Mouse (Mus musculus): ENCODE measurements around the gene Anp32b. TPM values are rescaled to one million over a fixed set of nuclear protein-coding genes. Genes with fewer than 3 reads are reported as not detected.

Gene Anp32b
- polyA plus RNA-seq (2015; fragmentation: Nextera tagmentation; extraction: Ambion mirVana), result 555 and 600 TPM in 2 replicates

DNA sequence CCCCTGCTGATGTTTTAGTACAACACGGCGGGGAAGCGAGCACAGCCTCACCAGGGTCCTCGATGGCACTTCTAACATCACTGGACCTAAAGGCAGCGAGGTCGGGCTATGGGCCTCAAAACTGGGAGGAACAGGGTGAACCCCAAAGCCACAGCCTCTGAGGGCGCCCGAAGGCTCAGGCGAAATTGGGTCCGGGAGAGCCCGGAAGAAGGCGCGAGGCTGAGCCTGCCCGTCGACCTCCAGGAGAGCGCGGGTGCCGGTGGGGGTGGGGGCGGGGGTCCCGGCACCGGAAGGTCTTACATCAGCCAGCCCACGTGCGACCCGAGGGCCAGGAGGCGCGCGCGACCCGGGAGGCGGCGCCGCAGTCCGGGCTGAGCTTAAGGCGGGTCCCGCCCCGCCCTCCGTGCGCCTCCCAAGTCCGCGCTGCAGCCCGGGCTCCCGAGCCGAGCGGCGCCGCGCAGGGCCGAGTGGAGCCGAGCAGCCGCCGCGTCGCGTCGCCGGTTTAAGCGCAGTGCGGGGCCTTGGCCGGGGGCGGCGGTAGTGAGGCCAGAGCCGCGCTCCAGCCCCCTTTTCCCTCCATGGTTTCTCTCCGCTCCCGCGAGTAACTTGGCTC, at the start of gene Anp32b:
Gene Anp32b, plus strand, starts transcription at position 384 of the 613 bp plus-strand sequence.
- under 1% methylated on average over 66 of the region's 66 CpGs for WGBS (ENCODE audit: insufficient replicate concordance)
- Histone ChIP-seq H3K9ac (peak within 1 kb of the TSS; percentile 98), H3K36me3 (peaks cover 28% of the 10 kb centered on the region), H3K27me3 (no peaks in the 10 kb centered on the region), H3K4me2 (peak within 1 kb of the TSS; percentile 90), H3K9me3 (replicated peaks) (no peaks in the 10 kb centered on the region), H3K4me3 (replicated peaks) (peak within 1 kb of the TSS; percentile 97), H3K27ac (peak within 1 kb of the TSS; percentile 99), H3K4me1 (replicated peaks) (peaks cover 76% of the 10 kb centered on the region)
- DNase-seq, result peak; percentile 91
- ATAC-seq (ENCODE audit: low read depth), result peak; percentile 89

GRCm38 (mm10) chr4:46404042-46404795, 46.5 kb upstream of the Anp32b start:
- peaks cover 32% of the 10 kb centered on the region for H3K36me3 ChIP-seq
- H3K9me3 ChIP-seq (replicated peaks), result no peaks in the 10 kb centered on the region
- H3K4me3 ChIP-seq (replicated peaks), result peak overlapping the region; percentile 71
- DNase-seq, result peak; percentile 81
- H3K4me2 ChIP-seq, result peak overlapping the region; percentile 93
- peak overlapping the region; percentile 95 for H3K9ac ChIP-seq
- H3K27ac ChIP-seq, result peak overlapping the region; percentile 100
- peaks cover 68% of the 10 kb centered on the region for H3K4me1 ChIP-seq (replicated peaks)
- WGBS (ENCODE audit: insufficient replicate concordance), result 13% methylated on average over 6 of the region's 6 CpGs
- H3K27me3 ChIP-seq, result no peaks in the 10 kb centered on the region
- ATAC-seq (ENCODE audit: low read depth), result peak; percentile 80

DNA sequence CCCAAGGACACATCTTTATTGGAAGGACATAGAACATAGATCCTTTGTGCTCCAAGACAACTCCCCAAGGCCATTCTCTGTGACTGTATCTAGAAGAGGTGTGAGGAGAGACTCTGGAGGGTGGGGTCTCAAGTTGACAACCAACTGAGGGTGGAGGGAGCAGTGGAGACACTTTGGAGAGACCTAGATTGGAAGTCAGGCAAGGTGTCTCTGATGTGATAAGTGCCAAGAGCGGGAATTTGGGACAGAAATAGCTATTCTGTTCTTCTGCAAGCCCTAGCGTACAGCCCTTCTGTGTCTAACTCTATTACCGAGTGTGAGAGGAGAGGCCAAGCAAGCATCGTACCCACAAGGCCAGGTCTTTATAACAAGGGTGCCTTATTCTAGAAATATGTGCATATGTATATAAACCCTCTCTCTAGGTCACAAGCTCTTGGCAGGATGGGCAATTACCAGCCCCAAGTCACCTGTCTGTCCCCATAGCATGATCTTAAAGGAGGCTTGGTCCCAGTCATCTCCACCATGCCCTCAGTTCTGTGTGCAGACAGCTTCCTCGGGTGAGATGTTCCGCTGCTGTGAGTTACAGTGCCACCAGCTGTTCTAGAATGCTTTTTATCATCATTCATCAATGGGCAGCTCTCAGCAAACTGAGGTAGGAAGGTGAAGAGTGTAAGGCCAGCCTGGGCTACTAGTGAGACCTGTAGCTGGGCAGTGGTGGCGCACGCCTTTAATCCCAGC, 43.6 kb upstream of the Anp32b start:
- peak overlapping the region; percentile 34 for H3K4me3 ChIP-seq (replicated peaks)
- H3K9ac ChIP-seq, result peak overlapping the region; percentile 84
- peak overlapping the region; percentile 100 for H3K27ac ChIP-seq
- WGBS (ENCODE audit: insufficient replicate concordance), result 39% methylated on average over 8 of the region's 8 CpGs
- H3K27me3 ChIP-seq, result no peaks in the 10 kb centered on the region
- peaks cover 3% of the 10 kb centered on the region for H3K36me3 ChIP-seq
- H3K4me2 ChIP-seq, result peak overlapping the region; percentile 59
- DNase-seq, result peak; percentile 83
- H3K9me3 ChIP-seq (replicated peaks), result no peaks in the 10 kb centered on the region
- peaks cover 80% of the 10 kb centered on the region for H3K4me1 ChIP-seq (replicated peaks)
- peak; percentile 83 for ATAC-seq (ENCODE audit: low read depth)

GRCm38 (mm10) chr4:46410677-46411076, 40.0 kb upstream of the Anp32b start:
- H3K36me3 ChIP-seq, result no peaks in the 10 kb centered on the region
- peak overlapping the region; percentile 42 for H3K4me3 ChIP-seq (replicated peaks)
- H3K27me3 ChIP-seq, result no peaks in the 10 kb centered on the region
- H3K9ac ChIP-seq, result peak overlapping the region; percentile 84
- DNase-seq (peak; percentile 82), ATAC-seq (ENCODE audit: low read depth) (peak; percentile 71)
- H3K4me2 ChIP-seq, result peak overlapping the region; percentile 72
- WGBS (ENCODE audit: insufficient replicate concordance), result 17% methylated on average over 5 of the region's 5 CpGs
- no peaks in the 10 kb centered on the region for H3K9me3 ChIP-seq (replicated peaks)
- H3K27ac ChIP-seq, result peak overlapping the region; percentile 100
- peaks cover 93% of the 10 kb centered on the region for H3K4me1 ChIP-seq (replicated peaks)

DNA sequence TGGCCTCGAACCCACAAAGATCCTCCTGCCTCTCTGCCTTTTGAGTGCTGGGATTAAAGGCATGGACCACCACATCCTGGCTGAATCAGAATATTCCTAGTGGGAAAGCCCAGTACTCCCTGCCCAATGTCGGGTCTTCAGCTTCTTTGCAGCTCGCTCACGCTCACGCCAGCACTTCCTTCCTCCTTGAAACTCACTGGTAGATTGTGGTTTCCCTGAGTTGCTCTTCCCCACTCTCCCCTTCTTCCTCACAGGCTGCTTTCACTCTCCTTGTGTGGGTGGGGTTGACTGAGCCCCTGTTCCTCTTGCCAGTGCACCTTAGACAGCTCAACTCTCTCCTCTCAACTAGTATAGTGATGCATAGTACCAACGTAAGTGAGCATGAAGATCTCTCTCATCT, 39.2 kb upstream of the Anp32b start:
- Histone ChIP-seq H3K9ac (peak overlapping the region; percentile 84), H3K4me3 (replicated peaks) (0 out of 2 replicates have a peak overlapping the region, but pooled peaks have one; percentile 42), H3K4me1 (replicated peaks) (peaks cover 85% of the 10 kb centered on the region), H3K27me3 (no peaks in the 10 kb centered on the region), H3K9me3 (replicated peaks) (no peaks in the 10 kb centered on the region), H3K36me3 (no peaks in the 10 kb centered on the region), H3K27ac (peak overlapping the region; percentile 100), H3K4me2 (peak overlapping the region; percentile 72)
- DNase-seq (no peak), ATAC-seq (ENCODE audit: low read depth) (no peak)
- WGBS (ENCODE audit: insufficient replicate concordance), result 29% methylated on average over 6 of the region's 6 CpGs

GRCm38 (mm10) chr4:46412113-46412512, 38.6 kb upstream of the Anp32b start:
- Histone ChIP-seq H3K4me2 (peak overlapping the region; percentile 72; the same call in 1 of the 2 replicates), H3K9ac (peak overlapping the region; percentile 84), H3K4me1 (replicated peaks) (peaks cover 82% of the 10 kb centered on the region), H3K36me3 (no peaks in the 10 kb centered on the region), H3K27me3 (no peaks in the 10 kb centered on the region), H3K9me3 (replicated peaks) (no peaks in the 10 kb centered on the region), H3K27ac (peak overlapping the region; percentile 100), H3K4me3 (replicated peaks) (no peak overlapping the region)
- WGBS (ENCODE audit: insufficient replicate concordance), result 15% methylated on average over 1 of the region's 1 CpGs
- DNase-seq, result no peak
- ATAC-seq (ENCODE audit: low read depth), result no peak

GRCm38 (mm10) chr4:46413406-46413805, 37.3 kb upstream of the Anp32b start, which contains the start of gene Hemgn:
Gene Hemgn, minus strand, starts transcription at chr4:46413506.
- Histone ChIP-seq H3K9me3 (replicated peaks) (no peaks in the 10 kb centered on the region), H3K27ac (peak within 1 kb of the TSS; percentile 100), H3K36me3 (no peaks in the 10 kb centered on the region), H3K4me3 (replicated peaks) (0 out of 2 replicates have a peak within 1 kb of the TSS, but pooled peaks have one; percentile 12), H3K4me1 (replicated peaks) (peaks cover 82% of the 10 kb centered on the region), H3K4me2 (peak within 1 kb of the TSS; percentile 34), H3K27me3 (no peaks in the 10 kb centered on the region), H3K9ac (peak within 1 kb of the TSS; percentile 62)
- ATAC-seq (ENCODE audit: low read depth), result no peak
- 79% methylated on average over 7 of the region's 7 CpGs for WGBS (ENCODE audit: insufficient replicate concordance)
- DNase-seq, result no peak

DNA sequence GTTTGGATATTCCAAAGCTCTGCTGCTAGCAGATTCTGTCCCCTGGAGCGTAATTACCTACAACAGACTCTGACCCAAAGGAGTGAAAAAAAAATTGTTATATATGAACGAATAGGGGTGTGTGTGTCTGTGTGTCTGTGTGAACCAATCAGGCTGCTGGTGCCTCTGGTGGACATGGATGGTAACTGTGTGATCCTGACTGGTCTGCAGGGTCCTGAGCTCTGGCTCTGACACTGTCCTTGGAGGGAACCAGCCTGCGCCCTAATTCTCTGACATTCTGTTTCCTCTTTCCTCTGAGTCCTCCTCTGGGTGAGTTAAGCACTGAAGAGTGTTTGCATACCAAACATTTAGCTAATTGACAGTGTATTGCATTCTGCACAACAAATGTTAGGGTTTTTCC, 33.2 kb upstream of the Anp32b start:
- no peaks in the 10 kb centered on the region for H3K27me3 ChIP-seq
- H3K4me1 ChIP-seq (replicated peaks), result peaks cover 69% of the 10 kb centered on the region
- no peak overlapping the region for H3K4me3 ChIP-seq (replicated peaks)
- H3K9me3 ChIP-seq (replicated peaks), result no peaks in the 10 kb centered on the region
- WGBS (ENCODE audit: insufficient replicate concordance), result 52% methylated on average over 3 of the region's 3 CpGs
- no peaks in the 10 kb centered on the region for H3K36me3 ChIP-seq
- ATAC-seq (ENCODE audit: low read depth), result peak; percentile 84
- peak overlapping the region; percentile 26; the same call in 1 of the 2 replicates for H3K9ac ChIP-seq
- H3K4me2 ChIP-seq, result no peak overlapping the region
- DNase-seq, result no peak
- peak overlapping the region; percentile 100 for H3K27ac ChIP-seq

GRCm38 (mm10) chr4:46418851-46419250, 31.9 kb upstream of the Anp32b start:
- WGBS (ENCODE audit: insufficient replicate concordance), result 88% methylated on average over 9 of the region's 9 CpGs
- 0 out of 2 replicates have a peak overlapping the region, but pooled peaks have one; percentile 4 for H3K9ac ChIP-seq
- no peak overlapping the region for H3K4me3 ChIP-seq (replicated peaks)
- no peak overlapping the region for H3K4me2 ChIP-seq
- no peaks in the 10 kb centered on the region for H3K36me3 ChIP-seq
- peaks cover 58% of the 10 kb centered on the region for H3K4me1 ChIP-seq (replicated peaks)
- H3K27ac ChIP-seq, result peak overlapping the region; percentile 30
- ATAC-seq (ENCODE audit: low read depth) (no peak), DNase-seq (no peak)
- H3K9me3 ChIP-seq (replicated peaks), result no peaks in the 10 kb centered on the region
- no peaks in the 10 kb centered on the region for H3K27me3 ChIP-seq

DNA sequence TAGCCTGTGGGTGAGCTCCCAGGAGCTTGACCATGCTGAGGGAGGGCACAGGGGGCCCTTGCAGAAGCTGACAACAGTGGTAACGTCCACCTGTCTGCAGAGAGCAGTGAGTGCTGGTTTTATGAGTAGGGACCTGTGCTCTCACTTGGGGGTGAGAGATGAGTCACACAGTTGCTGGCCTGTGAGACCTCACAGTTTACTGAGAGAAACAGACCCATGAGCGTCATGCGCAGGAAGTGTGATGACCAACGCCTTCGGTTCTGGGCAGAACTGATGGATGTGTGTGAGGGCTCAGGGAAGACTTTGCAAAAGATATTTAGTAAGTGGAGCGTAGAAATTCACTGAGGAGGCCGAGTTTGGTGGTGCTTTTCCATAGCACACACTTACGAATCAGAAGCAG, 28.1 kb upstream of the Anp32b start:
- Histone ChIP-seq H3K27ac (peak overlapping the region; percentile 56; the same call in 1 of the 2 replicates), H3K36me3 (no peaks in the 10 kb centered on the region), H3K4me2 (no peak overlapping the region), H3K9me3 (replicated peaks) (no peaks in the 10 kb centered on the region), H3K27me3 (no peaks in the 10 kb centered on the region), H3K4me1 (replicated peaks) (peaks cover 37% of the 10 kb centered on the region), H3K4me3 (replicated peaks) (no peak overlapping the region), H3K9ac (peak overlapping the region; percentile 47)
- no peak for DNase-seq
- no peak for ATAC-seq (ENCODE audit: low read depth)
- WGBS (ENCODE audit: insufficient replicate concordance), result 62% methylated on average over 8 of the region's 8 CpGs

Data from liver, embryonic 13.5 days (tissue).